Mouse (Mus musculus) forebrain, embryonic 11.5 days (tissue): ENCODE data around the gene Ptprr. TPM values are rescaled to one million over a fixed set of nuclear protein-coding genes. Genes with fewer than 3 reads are reported as not detected.

Experiments used
- ATAC-seq: fragments of 200-750 bp; cut with Nextera tagmentation; replicated peaks from 2 replicates; pipeline ENCODE4 v1.8.0; 2017; ENCODE audit warnings: moderate TSS enrichment; ENCODE audit not compliant: low FRiP score
- DNase-seq: peaks from one replicate; pipeline ENCODE4 v3.0.0-alpha.2; 2017; ENCODE audit warnings: low spot score
- H3K27ac ChIP-seq: fragments of 300-500 bp; sonication (generic); 2 replicates; pipeline ENCODE4 v1.5.1; 2014; ENCODE audit warnings: low read depth, low read length
- H3K27me3 ChIP-seq: fragments of 300-500 bp; sonication (generic); 2 replicates; pipeline ENCODE4 v1.6.1; 2014; ENCODE audit warnings: mild to moderate bottlenecking, low read length, mixed read lengths; ENCODE audit not compliant: control insufficient read depth, insufficient read depth
- H3K36me3 ChIP-seq: fragments of 300-500 bp; sonication (generic); 2 replicates; pipeline ENCODE4 v1.6.1; 2014; ENCODE audit warnings: mild to moderate bottlenecking, low read length, moderate library complexity, mixed read lengths; ENCODE audit not compliant: control insufficient read depth, insufficient read depth
- H3K4me1 ChIP-seq: fragments of 300-500 bp; sonication (generic); replicated peaks from 2 replicates; pipeline ENCODE4 v1.6.1; 2014; ENCODE audit warnings: low read length, mixed read lengths; ENCODE audit not compliant: control insufficient read depth, insufficient read depth
- H3K4me2 ChIP-seq: fragments of 300-500 bp; sonication (generic); 2 replicates; pipeline ENCODE4 v1.6.1; 2014; ENCODE audit warnings: low read depth, mild to moderate bottlenecking, low read length, moderate library complexity, mixed read lengths; ENCODE audit not compliant: severe bottlenecking
- H3K4me3 ChIP-seq: fragments of 300-500 bp; sonication (generic); 2 replicates; pipeline ENCODE4 v1.5.1; 2014; ENCODE audit warnings: low read depth, low read length
- H3K9ac ChIP-seq: fragments of 300-500 bp; sonication (generic); 2 replicates; pipeline ENCODE4 v1.6.1; 2014; ENCODE audit warnings: low read length
- H3K9me3 ChIP-seq: fragments of 300-500 bp; sonication (generic); 2 replicates; pipeline ENCODE4 v1.6.1; 2016; ENCODE audit warnings: low read length, mixed read lengths; ENCODE audit not compliant: control insufficient read depth
- WGBS: fragments of 180-500 bp; shearing (Covaris S2); extraction: QIAGEN DNeasy Blood & Tissue Kit; methylation state at CpG from one replicate; pipeline ENCODE4 v1.1.7; 2014; 5-methylcytosine and 5-hydroxymethylcytosine counted together
- polyA plus RNA-seq: library from polyadenylated mRNA; unstranded; fragments of >200 nt; fragmentation: Nextera tagmentation; extraction: Ambion mirVana; gene quantifications from 2 replicates; pipeline ENCODE4 v1.2.1, GENCODE M21; 2014

The Ptprr gene
- polyA plus RNA-seq, 1 experiment from 2014 or later, result 0.69 TPM

DNA sequence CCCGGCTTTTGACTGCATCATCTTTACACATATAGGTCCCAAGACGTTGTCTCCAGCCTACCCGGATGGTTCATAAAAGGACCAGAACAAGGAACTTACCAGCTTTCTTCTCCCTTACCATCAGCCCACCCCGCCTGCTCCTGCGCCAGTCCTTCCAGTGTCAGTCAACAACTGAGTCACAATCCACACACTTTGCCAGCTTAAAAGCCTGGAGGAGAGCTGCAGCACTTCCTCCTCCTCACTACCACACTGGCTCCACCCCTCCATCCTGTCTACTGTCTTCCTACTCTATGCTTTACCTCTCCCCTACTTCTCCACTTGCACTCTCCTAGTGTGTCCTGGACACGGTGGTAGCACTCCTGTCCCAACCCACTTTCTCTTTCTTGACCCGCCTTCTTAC lies 80.5 kb downstream of the Ptprr start:
- WGBS, result 87% methylated on average over 7 of the region's 7 CpGs
- H3K4me1 ChIP-seq, result no peaks in the 10 kb centered on the region
- H3K36me3 ChIP-seq, result no peaks in the 10 kb centered on the region
- no peak overlapping the region for H3K4me3 ChIP-seq
- DNase-seq (no peak), ATAC-seq (no peak)
- H3K9ac ChIP-seq, result no peak overlapping the region
- H3K27ac ChIP-seq, result no peak overlapping the region
- no peak overlapping the region for H3K4me2 ChIP-seq
- no peaks in the 10 kb centered on the region for H3K27me3 ChIP-seq
- H3K9me3 ChIP-seq, result no peaks in the 10 kb centered on the region

DNA sequence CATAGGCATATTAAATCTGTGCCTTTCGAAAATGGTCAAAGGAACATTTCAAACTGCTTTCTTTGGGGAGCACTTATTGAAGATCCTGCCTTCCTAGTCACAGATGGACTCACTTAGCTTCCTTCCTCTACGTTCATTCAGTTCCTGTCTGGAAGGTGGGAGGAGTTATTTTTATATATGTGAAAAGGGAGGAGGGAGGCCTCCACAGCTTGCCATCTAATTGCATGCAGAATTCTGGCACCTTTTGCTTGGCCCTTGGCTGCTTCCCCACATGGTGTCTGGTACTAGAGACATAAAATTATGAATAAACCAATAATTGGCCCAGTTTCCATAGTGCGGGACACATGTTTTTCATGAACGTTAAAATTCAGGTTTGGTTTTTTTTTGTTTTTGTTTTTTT lies 90.2 kb downstream of the Ptprr start:
- DNase-seq, result no peak
- 78% methylated on average over 4 of the region's 4 CpGs for WGBS
- no peak overlapping the region for H3K27ac ChIP-seq
- no peaks in the 10 kb centered on the region for H3K4me1 ChIP-seq
- H3K4me2 ChIP-seq, result no peak overlapping the region
- no peak overlapping the region for H3K4me3 ChIP-seq
- no peak overlapping the region for H3K9ac ChIP-seq
- no peaks in the 10 kb centered on the region for H3K36me3 ChIP-seq
- ATAC-seq, result no peak
- no peaks in the 10 kb centered on the region for H3K27me3 ChIP-seq
- H3K9me3 ChIP-seq, result no peaks in the 10 kb centered on the region

DNA sequence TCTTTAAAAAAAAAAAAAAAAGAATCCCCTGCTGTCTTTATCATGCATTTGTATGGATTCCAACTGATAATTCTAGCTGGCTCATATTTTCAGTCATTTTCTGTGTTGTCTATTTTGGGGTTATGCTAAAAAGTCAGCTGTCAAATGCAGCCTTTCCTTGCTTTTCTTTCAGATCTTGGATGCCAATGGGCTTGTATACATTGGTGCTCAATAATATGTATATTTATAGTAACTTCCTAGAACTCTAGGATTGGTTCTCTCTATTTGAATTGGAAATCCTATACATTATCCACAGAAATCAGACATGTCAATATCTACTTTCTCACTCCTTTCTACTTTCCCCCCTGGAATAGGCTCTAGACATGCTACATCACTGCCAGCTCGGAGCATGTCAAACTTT lies 90.7 kb downstream of the Ptprr start:
- no peak overlapping the region for H3K4me3 ChIP-seq
- no peak overlapping the region for H3K27ac ChIP-seq
- no peak overlapping the region for H3K4me2 ChIP-seq
- no peaks in the 10 kb centered on the region for H3K27me3 ChIP-seq
- no peak for ATAC-seq
- WGBS, result 85% methylated on average over 1 of the region's 1 CpGs
- peaks cover 2% of the 10 kb centered on the region; the same call in 1 of the 2 replicates for H3K9me3 ChIP-seq
- DNase-seq, result no peak
- H3K9ac ChIP-seq, result no peak overlapping the region
- H3K4me1 ChIP-seq, result no peaks in the 10 kb centered on the region
- no peaks in the 10 kb centered on the region for H3K36me3 ChIP-seq

DNA sequence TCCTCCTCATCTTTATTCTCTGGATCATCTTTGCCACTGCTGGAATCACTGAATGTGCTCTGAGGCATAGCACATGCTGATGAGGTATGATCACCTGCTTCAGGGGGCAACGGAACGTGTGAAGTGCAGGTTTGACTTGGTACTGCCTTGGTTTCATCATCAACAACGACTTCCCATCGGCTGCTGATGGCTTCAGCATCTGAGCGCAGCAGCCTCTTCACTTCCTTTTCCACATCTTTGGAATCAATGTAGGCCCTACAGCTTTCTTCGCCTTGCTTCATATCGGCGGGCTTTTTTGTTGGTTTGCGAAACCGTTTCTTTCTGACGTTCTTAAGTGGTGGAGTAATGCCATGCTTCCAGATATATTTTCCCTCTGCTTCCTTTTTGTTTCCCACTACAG lies 94.9 kb downstream of the Ptprr start:
- H3K4me3 ChIP-seq, result no peak overlapping the region
- no peaks in the 10 kb centered on the region for H3K36me3 ChIP-seq
- H3K27ac ChIP-seq, result no peak overlapping the region
- H3K27me3 ChIP-seq, result no peaks in the 10 kb centered on the region
- ATAC-seq, result no peak
- H3K4me2 ChIP-seq, result no peak overlapping the region
- H3K9me3 ChIP-seq, result peaks cover 5% of the 10 kb centered on the region; the same call in 1 of the 2 replicates
- 93% methylated on average over 11 of the region's 11 CpGs for WGBS
- H3K9ac ChIP-seq, result no peak overlapping the region
- no peak for DNase-seq
- H3K4me1 ChIP-seq, result no peaks in the 10 kb centered on the region

DNA sequence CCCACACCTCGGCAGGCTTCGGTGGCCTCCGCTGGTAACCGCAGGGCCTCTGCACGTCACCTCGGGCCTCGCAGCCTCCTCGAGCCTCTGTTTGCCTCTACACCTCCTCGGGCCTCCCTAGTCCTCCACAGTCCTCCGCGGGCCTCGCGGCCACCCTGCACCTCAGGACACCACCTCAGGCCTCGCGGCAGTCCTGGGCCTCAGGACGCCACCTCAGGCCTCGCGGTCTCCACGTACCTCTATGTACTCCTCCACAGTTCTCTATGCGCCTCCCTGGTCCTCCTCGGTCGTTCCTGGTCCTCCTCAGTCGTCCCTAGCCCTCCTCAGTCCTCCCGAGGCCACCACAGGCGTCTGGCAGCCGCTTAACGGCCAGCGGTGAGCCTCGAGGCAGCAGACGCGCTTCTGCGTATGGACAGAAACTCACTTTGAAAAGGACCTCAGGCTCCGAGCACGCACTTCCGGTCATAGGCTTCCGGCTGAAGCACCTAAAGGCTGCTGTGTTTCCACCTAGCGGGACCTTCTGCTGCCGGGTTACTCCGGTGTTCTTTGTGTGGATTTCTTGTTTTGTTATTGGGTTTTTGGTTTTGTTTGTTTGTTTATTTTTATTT lies 96.0 kb downstream of the Ptprr start, which contains the start of gene 4933416C03Rik:
Gene 4933416C03Rik (minus strand): TSS at position 51 of the 608 bp plus-strand sequence.
- Histone ChIP-seq H3K36me3 (no peaks in the 10 kb centered on the region), H3K9ac (no peak within 1 kb of the TSS), H3K4me1 (no peaks in the 10 kb centered on the region), H3K4me3 (no peak within 1 kb of the TSS), H3K4me2 (no peak within 1 kb of the TSS), H3K9me3 (peaks cover 5% of the 10 kb centered on the region; the same call in 1 of the 2 replicates), H3K27me3 (no peaks in the 10 kb centered on the region), H3K27ac (no peak within 1 kb of the TSS)
- DNase-seq (no peak), ATAC-seq (no peak)
- 95% methylated on average over 39 of the region's 39 CpGs for WGBS

DNA sequence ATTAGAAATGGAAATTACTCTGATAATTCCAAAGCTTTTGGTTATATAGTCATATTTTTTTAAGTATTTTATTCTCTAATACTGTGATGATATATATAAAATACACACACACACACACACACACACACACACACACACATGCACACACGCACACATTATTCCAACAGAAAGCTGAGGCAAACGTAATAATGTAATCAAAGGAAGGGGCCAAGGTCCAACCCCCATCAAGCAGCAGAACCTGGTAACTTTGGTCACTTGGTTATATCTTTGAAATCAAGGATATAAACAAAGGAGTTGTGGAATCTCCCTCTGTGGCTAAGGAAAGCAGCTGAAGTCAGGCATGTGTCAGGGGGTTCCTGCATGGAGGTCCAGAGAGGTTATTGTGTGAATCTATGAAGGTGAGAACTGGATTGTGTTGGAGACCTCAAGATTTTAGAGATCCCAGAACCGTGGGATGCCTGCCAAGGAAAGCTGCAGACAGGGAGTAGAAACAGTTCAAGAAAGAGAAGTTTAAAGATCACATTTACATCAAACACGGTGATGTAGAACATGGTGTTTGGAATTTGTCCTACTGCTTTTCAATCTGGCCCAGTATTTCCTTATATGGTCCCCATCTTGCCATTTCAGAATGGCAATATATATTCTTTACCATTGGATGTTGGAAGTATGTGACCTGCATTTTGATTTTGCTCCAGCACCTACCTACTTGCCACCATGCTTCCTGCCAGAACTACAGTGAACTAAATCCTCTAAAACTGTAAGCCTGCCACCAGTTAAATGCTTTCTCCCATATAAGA lies 98.1 kb downstream of the Ptprr start:
- H3K36me3 ChIP-seq, result no peaks in the 10 kb centered on the region
- no peak overlapping the region for H3K9ac ChIP-seq
- H3K4me2 ChIP-seq, result no peak overlapping the region
- H3K9me3 ChIP-seq, result peaks cover 5% of the 10 kb centered on the region; the same call in 1 of the 2 replicates
- ATAC-seq (no peak), DNase-seq (no peak)
- H3K4me1 ChIP-seq, result no peaks in the 10 kb centered on the region
- 83% methylated on average over 4 of the region's 4 CpGs for WGBS
- no peaks in the 10 kb centered on the region for H3K27me3 ChIP-seq
- no peak overlapping the region for H3K4me3 ChIP-seq
- no peak overlapping the region for H3K27ac ChIP-seq

DNA sequence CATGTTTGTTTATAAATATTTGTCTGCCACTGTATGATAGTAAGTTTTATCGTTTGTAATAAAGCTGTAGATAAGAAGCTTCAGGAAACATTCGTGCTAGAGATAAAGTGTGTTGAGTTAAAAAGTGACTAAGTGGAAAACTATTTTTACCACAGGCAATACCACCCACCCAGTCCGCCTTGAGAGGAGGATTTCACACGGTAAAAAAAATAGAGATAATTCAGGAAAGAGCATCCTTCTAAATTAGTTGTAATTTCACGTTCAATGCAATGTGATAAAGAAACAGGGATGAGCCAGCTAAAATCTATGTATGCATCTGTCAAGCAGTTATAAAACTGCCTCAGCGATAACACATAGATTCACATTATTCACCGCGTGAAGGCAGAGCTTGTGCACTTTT lies 99.0 kb downstream of the Ptprr start:
- DNase-seq, result no peak
- peaks cover 5% of the 10 kb centered on the region; the same call in 1 of the 2 replicates for H3K9me3 ChIP-seq
- no peaks in the 10 kb centered on the region for H3K4me1 ChIP-seq
- no peak overlapping the region for H3K4me3 ChIP-seq
- no peak for ATAC-seq
- no peaks in the 10 kb centered on the region for H3K27me3 ChIP-seq
- H3K36me3 ChIP-seq, result no peaks in the 10 kb centered on the region
- no peak overlapping the region for H3K4me2 ChIP-seq
- no peak overlapping the region for H3K27ac ChIP-seq
- H3K9ac ChIP-seq, result no peak overlapping the region
- WGBS, result 91% methylated on average over 8 of the region's 8 CpGs

DNA sequence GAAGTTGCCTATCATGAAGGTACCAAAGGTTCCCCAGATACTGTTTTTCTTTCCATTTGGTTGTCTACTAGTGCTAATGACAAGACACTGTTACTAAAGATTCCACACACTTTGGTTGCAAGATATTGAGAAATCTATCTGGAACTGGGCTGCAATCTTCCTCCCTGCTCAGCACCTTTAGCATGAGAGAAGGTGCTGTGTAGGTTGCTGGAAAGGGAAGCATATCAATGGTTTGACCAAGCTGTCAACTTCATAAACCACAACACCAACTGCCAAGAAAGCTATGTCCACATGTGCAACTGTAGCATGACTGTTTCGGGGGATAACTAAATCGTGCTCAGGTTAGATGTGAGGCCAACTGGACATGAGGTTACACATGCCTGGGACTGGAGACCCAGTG lies 103.5 kb downstream of the Ptprr start:
- H3K4me1 ChIP-seq, result no peaks in the 10 kb centered on the region
- no peaks in the 10 kb centered on the region for H3K9me3 ChIP-seq
- WGBS, result 98% methylated on average over 2 of the region's 2 CpGs
- no peaks in the 10 kb centered on the region for H3K36me3 ChIP-seq
- no peak overlapping the region for H3K4me2 ChIP-seq
- ATAC-seq (no peak), DNase-seq (no peak)
- H3K27ac ChIP-seq, result no peak overlapping the region
- H3K4me3 ChIP-seq, result no peak overlapping the region
- H3K9ac ChIP-seq, result no peak overlapping the region
- no peaks in the 10 kb centered on the region for H3K27me3 ChIP-seq
